Mouse (Mus musculus) brain, embryonic 14.5 days (tissue): ENCODE data around the gene Prss8.

Experiments used
- CTCF ChIP-seq: fragments of 200-500 bp; IDR thresholded peaks from 2 replicates; pipeline ENCODE4 v1.5.1; 2012; ENCODE audit warnings: inconsistent platforms, mild to moderate bottlenecking, moderate library complexity, borderline replicate concordance; ENCODE audit not compliant: insufficient read depth, insufficient read length; ENCODE audit errors: extremely low read depth
- POLR2A ChIP-seq: fragments of 200-500 bp; IDR thresholded peaks from 2 replicates; pipeline ENCODE4 v1.6.1; 2012; ENCODE audit warnings: mild to moderate bottlenecking, inconsistent platforms, borderline replicate concordance; ENCODE audit not compliant: poor library complexity, insufficient read depth, insufficient read length, severe bottlenecking; ENCODE audit errors: extremely low read depth

DNA sequence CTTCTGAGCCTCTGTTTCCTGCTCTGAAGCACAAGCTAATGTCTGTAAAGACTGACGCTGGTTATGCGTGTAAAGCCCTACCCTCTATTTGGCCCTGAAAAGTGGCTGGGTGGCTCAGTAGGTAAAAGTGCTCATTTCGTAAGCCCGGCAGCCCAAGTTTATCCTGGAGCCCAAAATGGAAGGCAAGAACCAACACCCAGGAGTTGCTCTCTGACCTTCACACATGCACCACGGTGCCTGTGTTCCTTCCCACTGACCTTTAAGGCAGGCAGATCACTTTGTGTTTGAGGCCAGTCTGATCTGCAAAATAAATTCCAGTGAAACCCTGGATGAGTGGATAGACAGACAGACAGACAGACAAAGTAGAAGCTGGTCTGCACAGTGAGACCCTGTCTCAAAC is 6.2 kb downstream of the Prss8 start:
- TF ChIP-seq POLR2A (no peak), CTCF (no peak)
